Mouse (Mus musculus) heart, adult 2 months (tissue): ENCODE data around the gene Zfand4. TPM values are rescaled to one million over a fixed set of nuclear protein-coding genes. Genes with fewer than 3 reads are reported as not detected.

Experiments
- DNase-seq, 2 experiments: peaks; one replicate each; pipeline ENCODE4 v3.0.0; 2021
- H3K27ac ChIP-seq: fragments of 200-600 bp; 2 replicates; pipeline ENCODE4 v1.8.1; 2022
- H3K27me3 ChIP-seq: fragments of 200-500 bp; 2 replicates; pipeline ENCODE4 v1.6.1; 2012; ENCODE audit warnings: mild to moderate bottlenecking, low read length, inconsistent platforms, mixed read lengths; ENCODE audit not compliant: control insufficient read depth, insufficient read depth
- H3K36me3 ChIP-seq: fragments of 200-500 bp; 2 replicates; pipeline ENCODE4 v1.6.1; 2012; ENCODE audit warnings: low read length, inconsistent platforms; ENCODE audit not compliant: control insufficient read depth, insufficient read depth
- H3K4me1 ChIP-seq: fragments of 200-500 bp; 2 replicates; pipeline ENCODE4 v1.6.1; 2011; ENCODE audit warnings: low read length; ENCODE audit not compliant: control insufficient read depth, insufficient read depth
- H3K4me3 ChIP-seq: fragments of 200-600 bp; 2 replicates; pipeline ENCODE4 v1.8.1; 2022
- H3K79me2 ChIP-seq: fragments of 200-500 bp; replicated peaks from 2 replicates; pipeline ENCODE4 v1.6.1; 2012; ENCODE audit warnings: mild to moderate bottlenecking, inconsistent platforms, low read length, moderate library complexity, mixed read lengths; ENCODE audit not compliant: control insufficient read depth, insufficient read depth
- H3K9ac ChIP-seq: fragments of 200-500 bp; 2 replicates; pipeline ENCODE4 v1.6.1; 2012; ENCODE audit warnings: low read depth, mild to moderate bottlenecking, control low read depth, inconsistent platforms, low read length, mixed read lengths
- CTCF ChIP-seq: fragments of 200-600 bp; IDR thresholded peaks from 2 replicates; pipeline ENCODE4 v1.8.1; 2022; ENCODE audit warnings: antibody characterized with exemption, mild to moderate bottlenecking, moderate library complexity
- EP300 ChIP-seq: fragments of 200-500 bp; IDR thresholded peaks from 2 replicates; pipeline ENCODE4 v1.6.1; 2011; ENCODE audit warnings: low read depth, low read length, control low read depth; ENCODE audit not compliant: insufficient read depth
- POLR2A ChIP-seq: fragments of 200-500 bp; IDR thresholded peaks from 2 replicates; pipeline ENCODE4 v1.6.1; 2011; ENCODE audit warnings: mild to moderate bottlenecking, low read depth, low read length, control low read depth; ENCODE audit not compliant: insufficient read depth
- WGBS: fragments of 180-500 bp; shearing (Covaris S2); methylation state at CpG from one replicate; pipeline ENCODE4 v1.1.7; 2018; 5-methylcytosine and 5-hydroxymethylcytosine counted together
- intact Hi-C: fragments of 180-260 bp; cut with DNase I; formaldehyde crosslinking; loops from one replicate; pipeline ENCODE4 v1.15.1; 2025
- polyA plus RNA-seq: library from polyadenylated mRNA; depleted of rRNA; stranded (reverse); fragments of >200 nt; gene quantifications from 2 replicates; pipeline ENCODE4 v1.2.3, GENCODE M21; 2012
- total RNA-seq, 2 experiments: library from RNA; stranded (reverse); gene quantifications; 2 replicates each; pipeline ENCODE4 v1.2.3; 2021

Gene Zfand4
- total and polyA plus RNA-seq, 3 experiments, result 1.8 to 4.0 (median 3.2) TPM

DNA sequence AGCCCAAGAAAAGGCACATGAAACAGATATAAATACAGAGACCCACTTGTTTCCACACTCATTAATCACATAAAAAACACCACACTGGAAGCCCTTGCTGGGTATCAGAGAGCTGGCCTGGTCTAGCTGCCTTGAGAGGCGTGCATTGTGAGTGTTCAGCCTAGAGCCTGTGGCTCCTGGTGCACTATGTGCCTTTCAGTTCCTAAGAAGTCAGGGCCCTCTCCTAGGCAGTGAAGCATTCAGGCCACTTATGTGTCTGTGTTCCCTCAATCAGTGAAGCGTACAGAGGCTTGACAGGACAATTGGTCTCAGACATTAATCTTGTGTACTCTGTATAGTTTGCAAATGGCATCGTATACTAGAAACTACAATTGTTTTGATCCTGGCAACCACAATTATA, 19.3 kb downstream of the Zfand4 start:
- intact Hi-C loops, result no loop called here

DNA sequence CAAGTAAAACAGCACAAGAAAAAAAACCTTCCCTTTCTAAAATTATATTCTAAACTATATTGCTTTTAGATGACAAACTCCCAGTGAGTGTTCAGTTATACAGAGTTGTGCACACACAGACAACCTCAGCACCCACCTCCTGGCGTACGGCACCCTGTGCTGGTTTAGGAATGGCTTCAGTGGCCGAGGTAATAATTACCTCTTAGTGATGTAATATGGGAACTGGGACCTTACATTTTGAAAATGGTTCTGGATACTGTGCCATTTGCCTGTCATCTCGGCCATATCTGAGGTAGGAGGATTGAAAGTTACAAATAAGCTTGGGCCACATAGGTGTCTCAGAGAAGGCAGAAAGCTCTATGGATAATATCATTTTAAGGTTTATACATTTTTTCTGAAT, 22.3 kb downstream of the Zfand4 start:
- intact Hi-C loops, result no loop called here
- DNase-seq, result no peak
- WGBS, result 96% methylated on average over 4 of the region's 4 CpGs
- H3K79me2 ChIP-seq, result no peaks in the 10 kb centered on the region
- no peaks in the 10 kb centered on the region for H3K27me3 ChIP-seq
- H3K36me3 ChIP-seq, result no peaks in the 10 kb centered on the region
- TF ChIP-seq CTCF, result no peak
- TF ChIP-seq POLR2A, result no peak
- no peak for TF ChIP-seq EP300
- no peak overlapping the region for H3K4me3 ChIP-seq
- H3K9ac ChIP-seq, result no peak overlapping the region
- H3K4me1 ChIP-seq, result no peaks in the 10 kb centered on the region; the same call in 1 of the 2 replicates
- H3K27ac ChIP-seq, result no peak overlapping the region

More for the DNA sequence above, 19.3 kb downstream of the Zfand4 start:
- no peak for DNase-seq
- H3K4me1 ChIP-seq, result no peaks in the 10 kb centered on the region; the same call in 1 of the 2 replicates
- no peaks in the 10 kb centered on the region for H3K79me2 ChIP-seq
- H3K36me3 ChIP-seq, result no peaks in the 10 kb centered on the region
- H3K27me3 ChIP-seq, result no peaks in the 10 kb centered on the region
- no peak overlapping the region for H3K27ac ChIP-seq
- TF ChIP-seq CTCF, result no peak
- no peak for TF ChIP-seq EP300
- no peak for TF ChIP-seq POLR2A
- H3K4me3 ChIP-seq, result no peak overlapping the region
- no peak overlapping the region for H3K9ac ChIP-seq
- WGBS, result 95% methylated on average over 3 of the region's 3 CpGs

DNA sequence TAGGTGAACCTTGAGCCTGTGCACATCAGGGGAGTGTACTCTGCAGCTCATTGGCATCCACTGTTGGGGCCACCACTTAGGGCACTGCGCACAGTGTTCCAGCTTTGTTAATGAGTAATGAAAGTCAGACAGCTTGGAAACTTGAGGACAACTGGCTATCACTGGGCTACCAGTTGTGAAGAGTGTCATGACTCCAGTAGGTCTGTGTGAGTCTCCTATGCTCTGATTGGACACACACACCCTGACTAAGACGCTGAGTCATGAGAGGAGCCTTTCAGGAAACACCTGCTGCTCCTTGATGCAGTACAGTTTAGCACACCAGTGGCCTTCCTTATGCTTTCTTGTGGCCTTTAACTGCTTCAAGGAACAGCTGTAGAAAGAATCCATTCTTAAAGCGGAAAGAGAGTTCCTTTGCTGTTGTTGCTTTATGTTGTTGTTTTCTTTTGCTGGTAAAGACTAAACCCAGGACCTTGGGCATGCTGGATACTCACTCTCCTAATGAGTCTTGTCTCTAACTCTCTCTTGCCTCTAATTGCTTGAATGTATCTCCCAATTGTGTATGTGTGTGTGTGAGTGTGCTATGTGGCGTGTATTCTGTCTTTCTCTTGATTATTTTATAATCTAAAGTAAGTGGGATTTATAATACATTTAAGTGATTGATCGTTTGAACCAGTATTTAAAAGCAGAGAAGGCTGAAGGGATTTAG, 23.0 kb downstream of the Zfand4 start:
- WGBS, result 65% methylated on average over 5 of the region's 5 CpGs

DNA sequence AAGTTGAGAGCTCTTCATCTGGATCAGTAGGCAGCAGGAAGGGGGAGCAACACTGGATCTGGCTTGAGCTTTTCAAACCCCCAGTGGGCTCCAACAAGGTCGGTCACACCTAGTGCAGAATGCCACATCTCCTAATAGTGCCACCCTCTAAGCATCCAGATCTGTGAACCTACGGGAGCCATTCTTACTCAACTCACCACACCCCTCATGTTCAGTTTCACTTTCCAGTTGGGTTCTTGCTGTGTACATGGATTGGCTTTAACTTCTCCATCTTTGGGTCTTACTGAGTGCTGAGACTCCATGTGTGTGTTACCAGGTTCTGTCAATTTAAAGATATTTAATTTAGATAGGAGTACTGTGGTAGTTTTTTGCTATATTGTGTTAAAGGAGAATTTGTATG, 47.4 kb downstream of the Zfand4 start:
- no peak for DNase-seq
- WGBS, result 81% methylated on average over 2 of the region's 2 CpGs
- intact Hi-C loops, result no loop called here
- Histone ChIP-seq H3K27me3 (no peaks in the 10 kb centered on the region), H3K4me1 (no peaks in the 10 kb centered on the region), H3K4me3 (no peak overlapping the region), H3K9ac (no peak overlapping the region), H3K27ac (no peak overlapping the region), H3K79me2 (no peaks in the 10 kb centered on the region), H3K36me3 (no peaks in the 10 kb centered on the region)
- TF ChIP-seq EP300 (no peak), POLR2A (no peak), CTCF (no peak)

More for the DNA sequence above, 23.0 kb downstream of the Zfand4 start:
- no peaks in the 10 kb centered on the region for H3K79me2 ChIP-seq
- no peaks in the 10 kb centered on the region for H3K36me3 ChIP-seq
- DNase-seq, result no peak
- intact Hi-C loops, result no loop called here
- H3K4me1 ChIP-seq, result no peaks in the 10 kb centered on the region; the same call in 1 of the 2 replicates
- H3K9ac ChIP-seq, result no peak overlapping the region
- no peak overlapping the region for H3K27ac ChIP-seq
- no peaks in the 10 kb centered on the region for H3K27me3 ChIP-seq
- H3K4me3 ChIP-seq, result no peak overlapping the region
- TF ChIP-seq EP300 (no peak), CTCF (no peak), POLR2A (no peak)

DNA sequence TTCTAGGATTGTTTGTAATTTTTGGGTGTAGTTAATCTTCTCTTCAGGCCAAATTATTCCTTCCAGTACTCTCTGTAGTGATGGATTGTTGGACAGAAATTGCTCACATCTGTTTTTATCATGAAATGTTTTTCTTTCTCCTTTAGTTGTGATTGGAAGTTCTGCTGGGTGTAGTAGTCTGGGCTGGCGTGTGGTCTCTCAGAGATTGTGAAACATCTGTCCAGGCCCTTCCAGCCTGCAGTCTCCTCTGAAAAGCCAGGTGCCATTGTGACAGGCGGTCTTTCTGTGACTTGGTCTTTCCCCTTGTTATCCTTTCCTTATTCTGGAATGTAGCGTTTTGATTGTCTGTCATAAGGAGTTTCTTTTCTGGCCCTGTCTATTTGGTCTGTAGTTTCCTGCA, 55.2 kb downstream of the Zfand4 start:
- no peaks in the 10 kb centered on the region for H3K79me2 ChIP-seq
- peak in 1 of 2 experiments; percentile 11 for DNase-seq
- H3K9ac ChIP-seq, result no peak overlapping the region
- TF ChIP-seq POLR2A, result no peak
- TF ChIP-seq CTCF, result no peak
- no peak for TF ChIP-seq EP300
- no peaks in the 10 kb centered on the region for H3K4me1 ChIP-seq
- intact Hi-C loops, result no loop called here
- no peaks in the 10 kb centered on the region for H3K36me3 ChIP-seq
- 60% methylated on average over 3 of the region's 3 CpGs for WGBS
- no peak overlapping the region for H3K27ac ChIP-seq
- H3K27me3 ChIP-seq, result no peaks in the 10 kb centered on the region
- no peak overlapping the region for H3K4me3 ChIP-seq

DNA sequence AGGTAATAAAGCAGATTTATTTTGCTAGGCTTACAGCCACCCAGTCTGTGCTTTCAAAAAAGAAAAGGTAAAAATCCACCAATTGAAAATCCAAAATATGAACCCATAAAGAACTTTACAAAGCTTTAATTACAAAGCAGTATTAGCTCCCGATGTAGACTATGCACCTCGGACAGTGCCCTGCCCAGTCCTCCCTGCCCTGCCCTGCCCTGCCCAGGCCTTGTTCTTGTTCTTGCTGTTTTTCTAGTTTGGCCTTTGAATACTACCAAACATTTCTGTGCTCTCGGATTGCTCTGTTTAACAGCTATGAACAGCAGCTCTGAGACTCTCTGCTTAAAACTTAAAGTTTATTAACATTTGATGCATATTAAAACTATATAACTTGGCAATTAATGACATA, 62.6 kb downstream of the Zfand4 start:
- Histone ChIP-seq H3K4me1 (no peaks in the 10 kb centered on the region), H3K36me3 (no peaks in the 10 kb centered on the region), H3K79me2 (no peaks in the 10 kb centered on the region), H3K4me3 (no peak overlapping the region), H3K9ac (no peak overlapping the region), H3K27me3 (no peaks in the 10 kb centered on the region), H3K27ac (no peak overlapping the region)
- no peak for DNase-seq
- WGBS, result 79% methylated on average over 3 of the region's 3 CpGs
- intact Hi-C loops, result loop anchor here (5.0 kb wide), 1 partner anchor 109 kb away; no protein-coding TSS in a partner anchor
- no peak for TF ChIP-seq CTCF
- TF ChIP-seq EP300, result no peak
- no peak for TF ChIP-seq POLR2A
